Mouse (Mus musculus): ENCODE data around the gene Cst10.

DNA sequence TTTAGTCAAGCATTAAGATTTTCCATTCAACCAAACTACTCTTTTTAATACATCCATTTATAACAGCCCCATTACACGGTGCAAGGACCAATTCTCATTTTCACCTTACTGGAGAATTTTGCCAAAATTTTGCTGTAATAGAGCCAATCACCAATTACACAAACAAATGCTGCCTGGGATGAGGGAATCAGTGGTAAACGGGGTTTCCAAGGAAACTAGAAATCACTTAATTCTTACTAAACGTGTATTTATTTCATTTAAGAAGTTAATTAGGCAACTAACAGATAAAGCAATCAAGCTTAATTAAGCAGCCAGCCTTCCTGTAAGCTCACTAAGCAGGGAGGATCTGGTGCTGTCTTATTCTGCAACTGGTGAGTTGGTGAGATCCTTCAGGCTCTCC, 11.9 kb upstream of the Cst10 start:
- no peak for TF ChIP-seq NRF1 (IDR thresholded peaks at IDR 0.05; ENCODE audit: low read depth, low read length)
- TF ChIP-seq POLR2AphosphoS2 (IDR thresholded peaks at IDR 0.05; ENCODE audit: low read depth, low read length), result no peak
- TF ChIP-seq CTCF (conservative IDR thresholded peaks at IDR 0.05 in 1 of 2, IDR thresholded peaks at IDR 0.05 in 1 of 2; ENCODE audit: low read depth in 2 of 2, low read length in 2 of 2), result no peak
- TF ChIP-seq USF2 (conservative IDR thresholded peaks at IDR 0.05; ENCODE audit: low read depth, low read length), result no peak
- no peak for TF ChIP-seq MAX (IDR thresholded peaks at IDR 0.05; ENCODE audit: low read length)
- TF ChIP-seq POLR2A (IDR thresholded peaks at IDR 0.05; ENCODE audit: low read depth, low read length), result no peak
- no peak for TF ChIP-seq HCFC1 (IDR thresholded peaks at IDR 0.05; ENCODE audit: low read depth, low read length)
- no peak for TF ChIP-seq PAX5 (IDR thresholded peaks at IDR 0.05; ENCODE audit: low read length)
- no peak for TF ChIP-seq ZKSCAN1 (IDR thresholded peaks at IDR 0.05; ENCODE audit: borderline replicate concordance, low read depth, low read length)
- TF ChIP-seq MXI1 (IDR thresholded peaks at IDR 0.05; ENCODE audit: low read depth, low read length), result no peak
- TF ChIP-seq RAD21 (IDR thresholded peaks at IDR 0.05; ENCODE audit: low read depth, low read length), result no peak
- TF ChIP-seq BHLHE40 (IDR thresholded peaks at IDR 0.05; ENCODE audit: low read depth, low read length), result no peak
- TF ChIP-seq EP300 (IDR thresholded peaks at IDR 0.05; ENCODE audit: low read length), result no peak
- TF ChIP-seq TBP (conservative IDR thresholded peaks at IDR 0.05; ENCODE audit: low read depth, low read length), result no peak
